Mouse (Mus musculus): ENCODE data around the gene Sf3a2. TPM values are rescaled to one million over a fixed set of nuclear protein-coding genes. Genes with fewer than 3 reads are reported as not detected.
A peak's percentile ranks its signal among the peaks of the same experiment; 100 is the strongest.

Sf3a2 gene
- polyA plus RNA-seq, 1 experiment from 2014 or later: 77.4 TPM

DNA sequence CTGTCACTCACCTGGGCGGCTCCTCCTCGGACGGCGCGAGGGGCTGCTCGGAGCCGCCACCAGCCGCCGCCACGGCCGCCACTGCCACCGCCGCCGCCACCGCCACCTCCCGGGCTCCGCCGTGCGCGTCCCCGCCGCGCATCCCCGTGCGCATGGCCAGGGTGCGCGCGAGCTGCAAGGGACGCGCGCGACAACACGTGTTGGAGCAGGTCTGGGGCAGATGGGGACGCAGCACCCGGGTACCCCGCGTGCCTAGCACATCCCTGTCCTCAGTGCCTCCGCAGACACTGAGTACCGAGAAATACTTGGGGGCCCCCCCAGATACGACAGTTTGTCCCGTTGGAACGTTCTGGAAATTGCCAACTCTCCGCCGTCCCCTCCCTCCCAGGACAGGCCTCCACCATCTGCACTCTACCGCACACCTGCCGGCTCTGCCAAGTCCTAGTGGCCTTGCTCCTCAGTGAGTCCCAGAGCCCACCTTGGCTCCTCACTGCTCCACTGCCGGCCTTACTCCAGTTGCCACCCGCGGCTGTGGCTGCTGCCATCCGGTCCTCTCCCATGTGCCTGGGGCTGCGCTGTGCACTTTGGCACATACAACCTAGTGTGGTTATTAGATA lies 46.0 kb downstream of the Sf3a2 start, which contains the start of gene Lingo3:
TSS of gene Lingo3 (minus strand) at position 109 of the 617 bp plus-strand sequence.
- Histone ChIP-seq H3K9ac (peak within 1 kb of the TSS; percentile 68), H3K27me3 (peaks cover 74% of the 10 kb centered on the region), H3K4me1 (peaks cover 12% of the 10 kb centered on the region), H3K27ac (no peak within 1 kb of the TSS), H3K36me3 (no peaks in the 10 kb centered on the region), H3K4me3 (peak within 1 kb of the TSS; percentile 51), H3K4me2 (replicated peaks) (peak within 1 kb of the TSS; percentile 88), H3K9me3 (no peaks in the 10 kb centered on the region)
- ATAC-seq (ENCODE audit: low FRiP score, low read depth): 0 out of 2 replicates have a peak, but pooled peaks have one; percentile 21
- 4% methylated on average over 51 of the region's 51 CpGs for WGBS

DNA sequence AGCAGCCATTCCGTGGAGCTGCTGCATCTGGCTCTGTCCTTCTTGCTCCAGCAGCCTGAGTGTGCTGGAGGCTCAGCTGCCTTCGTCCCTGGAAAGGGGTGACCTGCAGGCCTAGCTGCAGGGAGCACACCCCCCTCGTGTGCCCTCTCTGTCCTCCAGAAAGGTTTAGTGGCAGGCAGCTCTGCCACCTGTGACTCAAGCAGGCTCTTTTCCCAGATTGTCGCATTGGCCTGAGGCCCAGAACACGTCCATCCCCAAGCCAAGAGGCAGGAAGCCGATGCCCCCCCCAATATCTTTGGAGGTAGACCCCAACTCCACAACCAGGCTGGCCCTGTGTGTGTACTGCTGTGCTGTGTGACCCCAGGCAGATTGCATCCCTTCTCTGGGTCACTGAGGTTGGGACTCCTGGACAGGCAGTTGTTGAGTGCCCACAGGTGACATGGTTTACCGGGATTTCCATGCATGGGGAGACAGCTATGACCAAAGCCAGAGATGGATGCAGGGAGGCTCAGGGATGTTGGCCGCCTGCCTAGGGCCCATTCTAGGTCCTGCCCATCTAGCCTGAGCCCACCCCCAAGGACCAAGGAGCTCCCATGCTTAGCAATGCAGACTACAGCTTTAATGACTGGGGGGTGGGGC lies 47.2 kb downstream of the Sf3a2 start:
- 59% methylated on average over 8 of the region's 8 CpGs for WGBS
- no peak overlapping the region for H3K27ac ChIP-seq
- ATAC-seq (ENCODE audit: low FRiP score, low read depth): no peak
- H3K9me3 ChIP-seq: no peaks in the 10 kb centered on the region
- H3K36me3 ChIP-seq: peaks cover 2% of the 10 kb centered on the region; the same call in 1 of the 2 replicates
- peaks cover 66% of the 10 kb centered on the region for H3K27me3 ChIP-seq
- H3K4me2 ChIP-seq (replicated peaks): no peak overlapping the region
- H3K9ac ChIP-seq: no peak overlapping the region
- H3K4me3 ChIP-seq: no peak overlapping the region
- peaks cover 12% of the 10 kb centered on the region for H3K4me1 ChIP-seq

DNA sequence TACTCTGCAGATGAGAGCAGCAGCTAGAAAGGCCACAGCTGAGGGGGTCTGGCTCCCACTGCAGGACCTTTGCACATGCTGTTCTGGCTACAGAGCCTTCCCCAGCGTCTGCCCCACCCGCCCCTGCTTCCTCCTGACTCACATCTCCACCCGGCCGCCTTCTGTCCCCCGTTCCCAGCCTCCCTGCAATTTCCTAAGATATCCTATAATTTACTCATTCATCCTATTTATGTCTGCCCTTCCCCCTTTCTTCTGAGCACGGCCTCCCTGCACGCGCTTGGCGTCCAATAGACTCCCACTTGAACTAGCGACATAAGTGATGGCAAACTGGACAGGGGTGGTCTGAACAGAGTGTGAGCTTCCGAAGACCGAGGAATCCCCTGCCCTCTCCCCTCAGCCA lies 47.7 kb downstream of the Sf3a2 start:
- H3K27me3 ChIP-seq: peaks cover 61% of the 10 kb centered on the region

DNA sequence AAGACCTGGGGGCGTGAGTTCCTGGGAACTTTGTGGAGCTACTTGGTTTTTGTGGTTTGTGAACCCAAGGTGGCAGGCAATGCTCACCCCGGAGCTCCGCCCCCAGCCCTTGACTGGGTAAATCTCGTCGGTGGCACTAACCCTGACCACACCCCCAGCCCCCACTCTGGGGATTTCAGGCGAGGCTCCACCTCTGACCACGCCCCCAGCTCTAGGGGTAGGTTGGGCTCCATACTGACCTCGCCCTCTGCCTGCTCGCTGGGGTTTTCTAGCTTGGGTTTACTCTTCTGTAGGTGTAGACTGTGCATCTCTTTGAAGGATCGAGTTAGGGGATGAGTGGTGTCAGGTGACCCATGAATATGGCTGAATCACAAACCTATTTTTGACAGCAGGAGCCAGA lies 50.6 kb downstream of the Sf3a2 start:
- Histone ChIP-seq H3K4me3 (no peak overlapping the region), H3K9me3 (no peaks in the 10 kb centered on the region), H3K36me3 (peaks cover 31% of the 10 kb centered on the region), H3K4me2 (replicated peaks) (no peak overlapping the region), H3K9ac (no peak overlapping the region), H3K4me1 (peaks cover 14% of the 10 kb centered on the region), H3K27me3 (peaks cover 33% of the 10 kb centered on the region), H3K27ac (no peak overlapping the region)
- WGBS: 7% methylated on average over 10 of the region's 10 CpGs
- no peak for ATAC-seq (ENCODE audit: low FRiP score, low read depth)

More for the DNA sequence above, 47.7 kb downstream of the Sf3a2 start:
- 72% methylated on average over 12 of the region's 12 CpGs for WGBS
- Histone ChIP-seq H3K9me3 (no peaks in the 10 kb centered on the region), H3K4me1 (peaks cover 12% of the 10 kb centered on the region), H3K4me3 (no peak overlapping the region), H3K9ac (no peak overlapping the region), H3K4me2 (replicated peaks) (no peak overlapping the region), H3K27ac (no peak overlapping the region), H3K36me3 (peaks cover 7% of the 10 kb centered on the region; the same call in 1 of the 2 replicates)
- ATAC-seq (ENCODE audit: low FRiP score, low read depth): no peak

MicroRNAs encoded within 50 kb of the gene (microRNA counts, 519-probe panel; counts per million panel counts)
- microRNA mmu-miR-1982: not detected

Small RNAs within 50 kb of the gene (microRNA-seq; reads per million reads assigned to microRNA genes)
- 1.4 reads per million for gene Mir1982

Other genes with a start within 250 kb of the Sf3a2 start
- gene Rexo1, start 236.6 kb upstream of the Sf3a2 start, polyA plus RNA-seq (2015; fragmentation: Nextera tagmentation; extraction: Ambion mirVana): 28.3 and 28.7 TPM in 2 replicates
- gene Klf16, start 220.9 kb upstream of the Sf3a2 start, polyA plus RNA-seq (2015; fragmentation: Nextera tagmentation; extraction: Ambion mirVana): 9.3 and 10.0 TPM in 2 replicates
- gene Abhd17a, start 207.9 kb upstream of the Sf3a2 start, polyA plus RNA-seq (2015; fragmentation: Nextera tagmentation; extraction: Ambion mirVana): 80.9 and 83.0 TPM in 2 replicates
- 83.9 and 92.0 TPM in 2 replicates for gene Scamp4, start 195.3 kb upstream of the Sf3a2 start, polyA plus RNA-seq (2015; fragmentation: Nextera tagmentation; extraction: Ambion mirVana)
- 7.6 and 8.8 TPM in 2 replicates for gene Adat3, start 195.3 kb upstream of the Sf3a2 start, polyA plus RNA-seq (2015; fragmentation: Nextera tagmentation; extraction: Ambion mirVana)
- gene Gm49322, start 192.2 kb upstream of the Sf3a2 start, polyA plus RNA-seq (2015; fragmentation: Nextera tagmentation; extraction: Ambion mirVana): 3.7 and 5.6 TPM in 2 replicates
- gene Csnk1g2, start 175.4 kb upstream of the Sf3a2 start, polyA plus RNA-seq (2015; fragmentation: Nextera tagmentation; extraction: Ambion mirVana): 148 and 159 TPM in 2 replicates
- 77.8 and 83.5 TPM in 2 replicates for gene Btbd2, start 141.1 kb upstream of the Sf3a2 start, polyA plus RNA-seq (2015; fragmentation: Nextera tagmentation; extraction: Ambion mirVana)
- 86.1 and 87.8 TPM in 2 replicates for gene Mknk2, start 120.1 kb upstream of the Sf3a2 start, polyA plus RNA-seq (2015; fragmentation: Nextera tagmentation; extraction: Ambion mirVana)
- 55.3 and 55.7 TPM in 2 replicates for gene Mob3a, start 96.2 kb upstream of the Sf3a2 start, polyA plus RNA-seq (2015; fragmentation: Nextera tagmentation; extraction: Ambion mirVana)
- 24.2 and 25.6 TPM in 2 replicates for gene Izumo4, start 96.0 kb upstream of the Sf3a2 start, polyA plus RNA-seq (2015; fragmentation: Nextera tagmentation; extraction: Ambion mirVana)
- gene Ap3d1, start 55.9 kb upstream of the Sf3a2 start, polyA plus RNA-seq (2015; fragmentation: Nextera tagmentation; extraction: Ambion mirVana): 74.5 and 80.0 TPM in 2 replicates
- 19.2 and 20.2 TPM in 2 replicates for gene Dot1l, start 43.0 kb upstream of the Sf3a2 start, polyA plus RNA-seq (2015; fragmentation: Nextera tagmentation; extraction: Ambion mirVana)
- gene Plekhj1, start 428 bp downstream of the Sf3a2 start, polyA plus RNA-seq (2015; fragmentation: Nextera tagmentation; extraction: Ambion mirVana): 127 and 128 TPM in 2 replicates
- not detected in 2 replicates for gene Amh, start 7.0 kb downstream of the Sf3a2 start, polyA plus RNA-seq (2015; fragmentation: Nextera tagmentation; extraction: Ambion mirVana)
- 4.5 and 5.2 TPM in 2 replicates for gene Jsrp1, start 15.3 kb downstream of the Sf3a2 start, polyA plus RNA-seq (2015; fragmentation: Nextera tagmentation; extraction: Ambion mirVana)
- gene Oaz1, start 28.5 kb downstream of the Sf3a2 start, polyA plus RNA-seq (2015; fragmentation: Nextera tagmentation; extraction: Ambion mirVana): 1,885 and 1,910 TPM in 2 replicates
- 0.92 and 1.3 TPM in 2 replicates for gene Lingo3, start 45.8 kb downstream of the Sf3a2 start, polyA plus RNA-seq (2015; fragmentation: Nextera tagmentation; extraction: Ambion mirVana)
- gene Lsm7, start 57.0 kb downstream of the Sf3a2 start, polyA plus RNA-seq (2015; fragmentation: Nextera tagmentation; extraction: Ambion mirVana): 310 and 314 TPM in 2 replicates
- 49.0 and 54.1 TPM in 2 replicates for gene Sppl2b, start 57.1 kb downstream of the Sf3a2 start, polyA plus RNA-seq (2015; fragmentation: Nextera tagmentation; extraction: Ambion mirVana)
- gene Tmprss9, start 73.7 kb downstream of the Sf3a2 start, polyA plus RNA-seq (2015; fragmentation: Nextera tagmentation; extraction: Ambion mirVana): 0.06 and 0.08 TPM in 2 replicates
- gene Timm13, start 102.8 kb downstream of the Sf3a2 start, polyA plus RNA-seq (2015; fragmentation: Nextera tagmentation; extraction: Ambion mirVana): 306 and 335 TPM in 2 replicates
- 54.6 and 63.2 TPM in 2 replicates for gene Lmnb2, start 120.0 kb downstream of the Sf3a2 start, polyA plus RNA-seq (2015; fragmentation: Nextera tagmentation; extraction: Ambion mirVana)
- gene Gadd45b, start 131.9 kb downstream of the Sf3a2 start, polyA plus RNA-seq (2015; fragmentation: Nextera tagmentation; extraction: Ambion mirVana): 32.3 and 32.7 TPM in 2 replicates
- gene Gng7, start 216.7 kb downstream of the Sf3a2 start, polyA plus RNA-seq (2015; fragmentation: Nextera tagmentation; extraction: Ambion mirVana): 7.4 and 9.0 TPM in 2 replicates
- gene Diras1, start 227.5 kb downstream of the Sf3a2 start, polyA plus RNA-seq (2015; fragmentation: Nextera tagmentation; extraction: Ambion mirVana): 0.15 and 0.33 TPM in 2 replicates
- 19.2 and 20.0 TPM in 2 replicates for gene Slc39a3, start 239.2 kb downstream of the Sf3a2 start, polyA plus RNA-seq (2015; fragmentation: Nextera tagmentation; extraction: Ambion mirVana)

Measured in limb, embryonic 13.5 days (tissue).